Mouse (Mus musculus) G1E (cell line): ENCODE measurements at regions not wholly inside any gene's neighbourhood (a gene's known extent, or its start where the extent isn't known, plus 50 kb on each side); places are given as distances from the start of the nearest gene placed in this dataset.
A peak's percentile ranks its signal among the peaks of the same experiment; 100 is the strongest.

Source experiments
- ATAC-seq: 2 replicates; pipeline ENCODE4 v1.8.0; 2016; ENCODE audit warnings: mild to moderate bottlenecking; ENCODE audit not compliant: insufficient number of reproducible peaks, poor library complexity, low FRiP score, severe bottlenecking; ENCODE audit errors: extremely low read depth
- DNase-seq: peaks from one replicate; pipeline ENCODE4 v3.0.0; 2012; ENCODE audit warnings: low spot score
- H3K27me3 ChIP-seq: 2 replicates; pipeline ENCODE4 v1.6.1; 2012; ENCODE audit warnings: mild to moderate bottlenecking, low read length, inconsistent platforms; ENCODE audit not compliant: insufficient read depth
- H3K36me3 ChIP-seq: replicated peaks from 2 replicates; pipeline ENCODE3; 2012; ENCODE audit warnings: mild to moderate bottlenecking, inconsistent platforms
- H3K4me1 ChIP-seq: 2 replicates; pipeline ENCODE4 v1.6.1; 2012; ENCODE audit warnings: low read depth, low read length, inconsistent platforms, mixed read lengths; ENCODE audit not compliant: insufficient read depth
- H3K4me3 ChIP-seq: 2 replicates; pipeline ENCODE4 v1.5.1; 2012; ENCODE audit warnings: low read depth, mild to moderate bottlenecking, inconsistent platforms, low read length, moderate library complexity, mixed read lengths
- H3K9me3 ChIP-seq: replicated peaks from 2 replicates; pipeline ENCODE4 v1.6.1; 2012; ENCODE audit warnings: inconsistent platforms
- CTCF ChIP-seq: IDR thresholded peaks from 2 replicates; pipeline ENCODE4 v1.5.1; 2012; ENCODE audit warnings: low read depth, low read length, inconsistent platforms, mixed read lengths
- GATA1 ChIP-seq: IDR thresholded peaks from 2 replicates; pipeline ENCODE4 v1.6.1; 2012; ENCODE audit warnings: borderline replicate concordance, low read length, inconsistent platforms, mixed read lengths
- GATA2 ChIP-seq: IDR thresholded peaks from 2 replicates; pipeline ENCODE4 v1.6.1; 2012; ENCODE audit warnings: low read depth, low read length, inconsistent platforms, borderline replicate concordance
- POLR2AphosphoS5 ChIP-seq: IDR thresholded peaks from 2 replicates; pipeline ENCODE4 v1.6.1; 2012; ENCODE audit warnings: low read depth, low read length, inconsistent platforms; ENCODE audit not compliant: insufficient replicate concordance
- TAL1 ChIP-seq: conservative IDR thresholded peaks from 2 replicates; pipeline ENCODE4 v1.6.1; 2012; ENCODE audit warnings: low read depth, low read length, inconsistent platforms, mixed read lengths

DNA sequence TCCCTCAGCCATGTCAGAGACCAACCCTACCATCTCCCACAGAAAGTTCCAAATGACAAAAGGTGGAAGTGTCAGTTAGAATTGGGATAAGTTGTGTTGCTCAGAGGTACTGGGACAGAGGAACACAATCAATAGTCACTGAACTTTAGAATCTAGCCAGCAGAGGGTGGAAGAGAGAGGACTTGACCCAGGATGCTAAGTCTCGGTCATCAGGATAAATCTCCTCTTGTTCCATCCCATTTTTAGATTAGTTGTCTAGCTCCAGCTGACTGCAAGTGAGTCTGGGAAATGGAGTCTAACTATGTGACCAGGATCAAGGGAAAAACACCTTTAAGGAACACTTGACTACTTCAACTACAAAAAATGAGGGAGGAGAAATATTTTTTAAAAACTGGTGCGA is 91.5 kb downstream of the Fam84b start:
- no peak for TF ChIP-seq TAL1
- TF ChIP-seq GATA1, result no peak
- TF ChIP-seq POLR2AphosphoS5, result no peak
- no peak for TF ChIP-seq CTCF
- TF ChIP-seq GATA2, result no peak
- no peaks in the 10 kb centered on the region for H3K27me3 ChIP-seq
- 0 out of 2 replicates have a peak, but pooled peaks cover 2% of the 10 kb centered on the region for H3K9me3 ChIP-seq
- DNase-seq (no peak), ATAC-seq (no peak)
- H3K4me3 ChIP-seq, result no peak overlapping the region
- H3K36me3 ChIP-seq, result no peaks in the 10 kb centered on the region
- no peaks in the 10 kb centered on the region for H3K4me1 ChIP-seq

DNA sequence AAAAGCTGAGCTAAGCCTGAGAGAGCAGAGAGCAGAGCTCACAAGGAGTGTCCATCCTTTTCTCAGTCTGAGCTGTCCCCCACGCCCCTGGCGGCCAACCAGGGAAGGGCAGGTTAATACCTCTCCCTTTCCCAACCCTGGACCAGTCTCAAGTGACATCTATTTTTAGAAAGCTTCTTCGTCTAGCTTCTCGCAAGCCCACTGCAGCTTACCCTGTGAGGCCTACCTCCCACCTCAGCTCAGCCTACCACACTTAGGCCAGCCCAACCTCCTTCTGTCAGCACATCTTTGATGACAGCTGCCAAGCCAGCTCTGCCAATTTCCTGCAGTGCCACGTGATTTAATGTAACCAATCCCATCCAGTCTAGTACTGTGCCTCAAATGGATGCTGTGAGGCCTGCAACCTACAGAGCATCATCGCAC is 93.6 kb downstream of the Fam84b start:
- ATAC-seq (no peak), DNase-seq (no peak)
- Histone ChIP-seq H3K36me3 (no peaks in the 10 kb centered on the region), H3K4me3 (no peak overlapping the region), H3K27me3 (no peaks in the 10 kb centered on the region), H3K9me3 (0 out of 2 replicates have a peak, but pooled peaks cover 2% of the 10 kb centered on the region), H3K4me1 (no peaks in the 10 kb centered on the region)
- TF ChIP-seq GATA1 (no peak), POLR2AphosphoS5 (no peak), CTCF (peak; percentile 35)

DNA sequence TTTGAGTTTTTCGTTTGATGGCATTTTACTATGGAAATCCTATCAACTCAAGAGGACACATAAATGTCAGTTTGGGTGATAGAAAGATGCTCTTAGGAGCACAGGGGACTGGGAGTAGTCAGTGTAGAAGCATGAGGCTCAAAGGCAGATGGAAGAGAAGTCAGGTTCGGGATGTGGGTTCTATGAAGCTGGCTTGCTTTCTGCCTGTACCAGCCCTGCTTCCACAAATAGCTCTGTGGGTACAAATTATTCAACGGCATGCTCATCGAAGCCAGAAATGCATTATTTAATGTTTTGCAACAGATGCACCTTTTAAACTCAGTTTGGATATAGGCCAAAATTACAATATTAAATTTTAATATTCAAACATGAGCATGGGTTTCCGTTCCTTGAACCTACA is 99.3 kb downstream of the Fam84b start:
- TF ChIP-seq POLR2AphosphoS5 (no peak), GATA1 (no peak), TAL1 (no peak)
- Histone ChIP-seq H3K27me3 (no peaks in the 10 kb centered on the region), H3K36me3 (no peaks in the 10 kb centered on the region), H3K9me3 (no peaks in the 10 kb centered on the region), H3K4me3 (no peak overlapping the region), H3K4me1 (no peaks in the 10 kb centered on the region)
- no peak for DNase-seq
- ATAC-seq, result no peak

DNA sequence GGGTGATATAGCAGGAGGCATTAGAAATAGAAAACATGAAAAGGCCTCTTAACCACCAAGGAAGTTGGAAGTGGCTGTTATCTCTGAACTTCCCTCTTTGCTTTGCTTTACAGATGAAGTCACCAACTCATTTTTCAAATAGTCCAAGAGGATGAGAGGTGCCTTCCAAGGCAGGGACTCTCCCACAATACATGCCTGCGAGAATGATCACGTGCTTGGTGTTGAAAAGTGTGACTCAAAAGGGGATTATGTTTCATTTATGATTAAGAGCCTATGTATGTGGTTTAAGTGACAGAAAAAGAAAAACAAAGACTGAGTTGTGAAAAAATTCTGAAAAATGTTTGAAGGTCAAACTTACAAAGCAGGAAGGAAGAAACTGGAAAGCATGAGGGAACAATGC is 114.0 kb downstream of the Fam84b start:
- ATAC-seq, result no peak

DNA sequence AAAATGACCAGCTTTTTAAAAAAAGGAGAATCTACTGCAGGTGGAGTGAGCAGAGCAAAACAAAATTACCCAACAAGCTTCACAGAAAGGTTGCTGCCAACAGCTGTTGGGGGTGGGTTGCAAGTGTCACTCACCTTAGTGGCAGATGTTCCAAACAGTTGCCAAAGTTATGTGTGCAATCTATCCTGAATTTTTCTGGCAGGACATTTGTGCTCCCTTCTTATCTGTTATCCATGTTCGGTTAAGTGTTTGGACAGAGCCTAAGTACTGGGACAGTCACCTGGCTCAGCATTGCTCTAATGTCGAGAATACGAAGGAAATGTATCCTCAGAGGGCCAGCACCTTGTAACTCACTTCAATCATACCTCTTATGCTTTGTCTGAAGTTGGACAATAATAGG is 115.3 kb downstream of the Fam84b start:
- ATAC-seq, result no peak

More for the DNA sequence above, 114.0 kb downstream of the Fam84b start:
- Histone ChIP-seq H3K9me3 (peaks cover 4% of the 10 kb centered on the region; the same call in 1 of the 2 replicates), H3K27me3 (no peaks in the 10 kb centered on the region), H3K4me3 (no peak overlapping the region), H3K36me3 (no peaks in the 10 kb centered on the region), H3K4me1 (no peaks in the 10 kb centered on the region)
- no peak for DNase-seq
- TF ChIP-seq GATA1 (no peak), TAL1 (no peak), CTCF (no peak), GATA2 (no peak), POLR2AphosphoS5 (no peak)

DNA sequence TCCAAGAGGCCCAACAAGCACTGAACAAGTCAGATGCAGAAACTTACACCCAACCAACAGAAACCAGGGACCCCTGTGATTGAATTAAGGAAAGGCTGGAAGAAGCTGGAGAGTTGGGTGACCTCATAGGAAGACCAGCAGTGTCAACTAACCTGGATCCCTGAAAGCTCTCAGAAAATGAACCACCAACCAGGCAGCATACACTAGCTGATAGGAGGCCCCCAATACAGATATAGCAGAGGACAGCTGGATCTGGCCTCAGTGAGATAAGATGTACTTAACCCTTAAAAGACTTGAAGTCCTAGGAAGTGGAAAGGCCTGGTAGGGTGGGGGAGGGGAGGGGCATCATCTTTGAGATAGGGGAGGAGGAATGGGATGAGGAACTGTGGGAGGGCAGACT is 121.2 kb downstream of the Fam84b start:
- no peaks in the 10 kb centered on the region for H3K4me1 ChIP-seq
- H3K4me3 ChIP-seq, result no peak overlapping the region
- no peak for DNase-seq
- no peaks in the 10 kb centered on the region for H3K27me3 ChIP-seq
- H3K36me3 ChIP-seq, result no peaks in the 10 kb centered on the region
- no peak for TF ChIP-seq GATA2
- TF ChIP-seq GATA1, result no peak
- TF ChIP-seq CTCF, result no peak
- ATAC-seq, result no peak
- no peaks in the 10 kb centered on the region for H3K9me3 ChIP-seq

More for the DNA sequence above, 115.3 kb downstream of the Fam84b start:
- H3K27me3 ChIP-seq, result no peaks in the 10 kb centered on the region
- H3K4me3 ChIP-seq, result no peak overlapping the region
- TF ChIP-seq CTCF (no peak), TAL1 (no peak), POLR2AphosphoS5 (no peak), GATA1 (no peak), GATA2 (no peak)
- no peak for DNase-seq
- H3K4me1 ChIP-seq, result no peaks in the 10 kb centered on the region
- no peaks in the 10 kb centered on the region for H3K36me3 ChIP-seq
- no peaks in the 10 kb centered on the region for H3K9me3 ChIP-seq

DNA sequence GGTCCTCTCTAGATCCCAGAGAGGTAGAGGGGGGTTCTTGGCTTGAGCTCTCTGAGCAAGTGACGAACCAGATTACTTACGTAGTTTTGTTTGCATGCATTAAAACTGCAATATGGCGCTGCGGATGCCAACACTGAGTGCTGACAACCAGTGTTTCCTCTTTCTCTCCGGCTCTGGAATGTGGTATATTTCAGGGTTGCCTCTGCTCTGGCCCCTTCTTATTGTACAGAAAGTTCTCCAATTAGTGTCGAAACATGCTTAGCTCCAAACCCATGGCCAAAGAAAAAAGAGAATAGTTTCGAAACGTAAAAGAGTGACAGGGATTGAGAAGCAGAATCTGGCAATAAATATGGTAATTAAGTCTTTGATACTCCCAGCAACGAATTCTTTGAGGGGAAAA is 124.8 kb downstream of the Fam84b start:
- no peaks in the 10 kb centered on the region for H3K36me3 ChIP-seq
- no peak for DNase-seq
- no peak for ATAC-seq
- no peaks in the 10 kb centered on the region for H3K4me1 ChIP-seq
- H3K9me3 ChIP-seq, result no peaks in the 10 kb centered on the region
- TF ChIP-seq GATA2, result no peak
- TF ChIP-seq TAL1, result no peak
- no peak for TF ChIP-seq GATA1
- TF ChIP-seq POLR2AphosphoS5, result no peak
- TF ChIP-seq CTCF, result no peak
- H3K27me3 ChIP-seq, result no peaks in the 10 kb centered on the region
- no peak overlapping the region for H3K4me3 ChIP-seq
